ENCODE assay signal across 8 mouse cellular contexts in the genomic region with DNA sequence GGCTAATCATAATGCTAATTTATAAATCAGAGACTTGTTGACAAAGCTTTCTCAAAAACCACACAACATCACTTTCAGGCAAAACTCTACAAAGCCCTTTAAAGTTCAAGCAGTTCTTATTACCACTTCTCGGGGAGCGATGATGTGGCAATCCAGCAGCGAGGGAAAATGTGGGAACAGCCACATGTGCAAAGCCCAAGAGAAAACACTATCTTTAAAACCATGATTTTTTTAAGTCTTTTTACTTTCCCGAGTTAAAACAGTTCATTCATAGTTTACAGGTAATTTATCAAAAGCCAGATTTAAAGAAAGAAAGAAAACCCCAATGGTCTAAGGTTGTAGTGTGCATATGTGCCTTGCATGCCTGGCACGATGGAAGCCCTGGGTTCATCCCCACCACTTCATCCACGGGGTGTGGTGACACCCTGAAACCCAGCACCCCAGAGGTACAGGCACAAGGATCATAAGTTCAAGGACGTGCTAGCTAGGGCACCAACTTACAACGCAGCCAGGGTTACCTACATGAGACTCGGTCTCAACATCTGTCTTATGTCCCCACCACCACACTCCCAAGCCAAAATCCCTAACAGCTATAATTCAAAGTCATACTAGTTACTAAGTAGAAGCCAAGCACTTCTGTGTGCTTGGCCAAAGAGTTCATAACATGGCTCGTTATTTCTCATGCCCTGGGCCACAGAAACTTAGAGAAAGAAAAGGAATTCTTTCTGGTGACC. TPM values are rescaled to one million over a fixed set of nuclear protein-coding genes. Genes with fewer than 3 reads are reported as not detected.
DNase-seq lines count a peak whose midpoint lies in the region; ATAC-seq and TF ChIP-seq lines count a peak whose summit lies in the region.

No protein-coding gene starts in this region.

- H3K4me2 ChIP-seq in hindbrain, embryonic 12.5 days (replicated peaks) = peak overlapping the region; percentile 83

- no peak for DNase-seq in left cerebral cortex, adult 2 months (ENCODE audit: extremely low spot score in 1 of 2, low spot score in 2 of 2)
- DNase-seq in left cerebral cortex, postnatal 14 days (ENCODE audit: low spot score in 2 of 2) = no peak
- DNase-seq in lung, postnatal 14 days = peak; percentile 10
- no peak for DNase-seq in right cerebral cortex, postnatal 4 days
- no peak for DNase-seq in urinary bladder, postnatal 14 days (ENCODE audit: low spot score)
- no peak for DNase-seq in kidney, adult 9 months

- H3K27ac ChIP-seq in left cerebral cortex, adult 2 months = no peak overlapping the region
- H3K27ac ChIP-seq in cortical plate, adult 2 months (ENCODE audit: insufficient read depth, low read length) = no peak overlapping the region
- no peak overlapping the region for H3K27ac ChIP-seq in hindbrain, embryonic 12.5 days

- no peak for TF ChIP-seq POLR2A in cortical plate, adult 2 months (IDR thresholded peaks at IDR 0.05; ENCODE audit: extremely low read depth, insufficient read depth, low read length)

- H3K36me3 ChIP-seq in hindbrain, embryonic 12.5 days = peaks cover 35% of the 10 kb centered on the region

- no peak for TF ChIP-seq CTCF in left cerebral cortex, adult 2 months (IDR thresholded peaks at IDR 0.05)
- no peak for TF ChIP-seq CTCF in cortical plate, adult 2 months (IDR thresholded peaks at IDR 0.05; ENCODE audit: extremely low read depth, insufficient read depth, low read length)

- WGBS in hindbrain, embryonic 12.5 days = 15% methylated on average over 10 of the region's 10 CpGs

- H3K9me3 ChIP-seq in hindbrain, embryonic 12.5 days (replicated peaks) = no peaks in the 10 kb centered on the region

- peak overlapping the region; percentile 93 for H3K9ac ChIP-seq in hindbrain, embryonic 12.5 days

- ATAC-seq in hindbrain, embryonic 12.5 days (ENCODE audit: low FRiP score) = no peak

- peak overlapping the region; percentile 95 for H3K4me3 ChIP-seq in left cerebral cortex, adult 2 months
- peak overlapping the region; percentile 73 for H3K4me3 ChIP-seq in cortical plate, adult 2 months (ENCODE audit: insufficient read depth, low read length)
- peak overlapping the region; percentile 95 for H3K4me3 ChIP-seq in hindbrain, embryonic 12.5 days

- intact Hi-C loops in left cerebral cortex, adult 2 months (cut with DNase I) = loop anchor here (5.0 kb wide), 1 partner anchor 209 kb away; the partner anchor contains the start of gene Snrnp48
- intact Hi-C loops in left cerebral cortex, postnatal 14 days (cut with DNase I) = loop anchor here (5.0 kb wide), 1 partner anchor 64 kb away; no protein-coding TSS in a partner anchor

- H3K27me3 ChIP-seq in hindbrain, embryonic 12.5 days = no peaks in the 10 kb centered on the region

- H3K4me1 ChIP-seq in cortical plate, adult 2 months (ENCODE audit: control insufficient read depth, insufficient read depth, low read length) = peaks cover 3% of the 10 kb centered on the region
- peaks cover 9% of the 10 kb centered on the region for H3K4me1 ChIP-seq in hindbrain, embryonic 12.5 days

RNA-seq across cellular contexts. Expression of gene Ssr1, which starts 1.2 kb away (rescaled TPM):
- 100 to 1,000 TPM in 1 of 2 experiments, 10 to 100 TPM in 1; 96.1 to 101 TPM for total RNA-seq in left cerebral cortex, adult 2 months (2021)
- 10 to 100 TPM; 82.2 to 87.8 TPM for total RNA-seq in left cerebral cortex, postnatal 14 days (2021)
- 28.0 and 28.2 TPM in 2 replicates for polyA plus RNA-seq in cortical plate, adult 2 months (2012; rRNA removed)
- 101 and 118 TPM in 2 replicates for polyA plus RNA-seq in hindbrain, embryonic 12.5 days (2016; fragmentation: Nextera tagmentation; extraction: Ambion mirVana)

RNA-seq across cellular contexts. Expression of gene Riok1, which starts 44.0 kb away (rescaled TPM):
- total RNA-seq in left cerebral cortex, adult 2 months (2021) = 10 to 100 TPM; 27.7 TPM
- total RNA-seq in left cerebral cortex, postnatal 14 days (2021) = 10 to 100 TPM; 20.4 to 24.3 TPM
- polyA plus RNA-seq in cortical plate, adult 2 months (2012; rRNA removed) = 26.3 and 33.7 TPM in 2 replicates
- polyA plus RNA-seq in hindbrain, embryonic 12.5 days (2016; fragmentation: Nextera tagmentation; extraction: Ambion mirVana) = 55.4 and 66.8 TPM in 2 replicates

RNA-seq across cellular contexts. Expression of gene Cage1, which starts 44.1 kb away (rescaled TPM):
- total RNA-seq in left cerebral cortex, adult 2 months (2021) = 1 to 10 TPM; 6.2 to 6.3 TPM
- total RNA-seq in left cerebral cortex, postnatal 14 days (2021) = 1 to 10 TPM; 3.3 to 3.4 TPM
- polyA plus RNA-seq in cortical plate, adult 2 months (2012; rRNA removed) = 2.2 and 2.5 TPM in 2 replicates
- 1.7 and 2.0 TPM in 2 replicates for polyA plus RNA-seq in hindbrain, embryonic 12.5 days (2016; fragmentation: Nextera tagmentation; extraction: Ambion mirVana)
